8 mouse cellular contexts compared by ENCODE assay signal in genomic region chr14:105397467-105397866, GRCm38 (mm10).
A peak's percentile ranks its signal among the peaks of the same experiment; 100 is the strongest.
DNase-seq lines count a peak whose midpoint lies in the region; ATAC-seq lines count a peak whose summit lies in the region.

No protein-coding gene starts in this region.

- ATAC-seq in CD4-positive, CD25-positive, alpha-beta regulatory T cell, adult 4 months = no peak
- peak; percentile 98 for ATAC-seq in common myeloid progenitor, adult 5-6 weeks (replicated peaks; ENCODE audit: low read depth, poor library complexity, severe bottlenecking)
- ATAC-seq in intestine, embryonic 15.5 days = 0 out of 2 replicates have a peak, but pooled peaks have one; percentile 39
- peak; percentile 52; the same call in 1 of the 2 replicates for ATAC-seq in midbrain, embryonic 14.5 days (ENCODE audit: low FRiP score, low TSS enrichment)

- H3K9me3 ChIP-seq in intestine, embryonic 15.5 days = no peaks in the 10 kb centered on the region
- no peaks in the 10 kb centered on the region for H3K9me3 ChIP-seq in midbrain, embryonic 14.5 days (ENCODE audit: control insufficient read depth, low read length)

- intact Hi-C loops in left cerebral cortex, postnatal 10 days (cut with DNase I) = loop anchor here (5.0 to 10.0 kb wide), 3 partner anchors 337 to 527 kb away; partner anchors contain the start of gene Spry2

- no peaks in the 10 kb centered on the region for H3K27me3 ChIP-seq in intestine, embryonic 15.5 days (replicated peaks)
- H3K27me3 ChIP-seq in midbrain, embryonic 14.5 days (ENCODE audit: control insufficient read depth, insufficient read depth, low read length) = no peaks in the 10 kb centered on the region

- 0 out of 2 replicates have a peak, but pooled peaks cover under 1% of the 10 kb centered on the region for H3K4me1 ChIP-seq in intestine, embryonic 15.5 days (replicated peaks)
- H3K4me1 ChIP-seq in midbrain, embryonic 14.5 days (ENCODE audit: control insufficient read depth, insufficient read depth, low read length) = no peaks in the 10 kb centered on the region

- WGBS in intestine, embryonic 15.5 days = 20% methylated on average over 8 of the region's 8 CpGs
- 22% methylated on average over 8 of the region's 8 CpGs for WGBS in midbrain, embryonic 14.5 days

- H3K27ac ChIP-seq in intestine, embryonic 15.5 days = no peak overlapping the region
- no peak overlapping the region for H3K27ac ChIP-seq in midbrain, embryonic 14.5 days (replicated peaks; ENCODE audit: low read depth, low read length)

- H3K4me2 ChIP-seq in intestine, embryonic 15.5 days (replicated peaks) = peak overlapping the region; percentile 35
- no peak overlapping the region for H3K4me2 ChIP-seq in midbrain, embryonic 14.5 days (ENCODE audit: low read length)

- DNase-seq in CD4-positive, CD25-positive, alpha-beta regulatory T cell, adult 2 months (ENCODE audit: low read depth, low spot score) = peak; percentile 51
- DNase-seq in gastrocnemius, postnatal 25 days = peak; percentile 64
- DNase-seq in left cerebral cortex, postnatal 10 days (ENCODE audit: extremely low spot score in 1 of 2, low spot score in 2 of 2) = peak; percentile 59 to 73
- DNase-seq in midbrain, embryonic 14.5 days = peak; percentile 95
- DNase-seq in spleen, postnatal 4 days (ENCODE audit: low spot score in 2 of 2) = peak; percentile 45 to 76

- no peak overlapping the region for H3K4me3 ChIP-seq in intestine, embryonic 15.5 days (replicated peaks)
- H3K4me3 ChIP-seq in midbrain, embryonic 14.5 days (replicated peaks; ENCODE audit: low read depth, low read length) = no peak overlapping the region

- H3K9ac ChIP-seq in intestine, embryonic 15.5 days = no peak overlapping the region
- H3K9ac ChIP-seq in midbrain, embryonic 14.5 days (replicated peaks; ENCODE audit: low read length) = no peak overlapping the region

- no peaks in the 10 kb centered on the region for H3K36me3 ChIP-seq in intestine, embryonic 15.5 days
- H3K36me3 ChIP-seq in midbrain, embryonic 14.5 days (ENCODE audit: control insufficient read depth, insufficient read depth, low read length) = no peaks in the 10 kb centered on the region
